Mouse (Mus musculus) liver, postnatal 0 days (tissue): ENCODE measurements at regions not wholly inside any gene's neighbourhood (a gene's known extent, or its start where the extent isn't known, plus 50 kb on each side); places are given as distances from the start of the nearest gene placed in this dataset.

Experiments
- ATAC-seq: fragments of 200-750 bp; cut with Nextera tagmentation; 2 replicates; pipeline ENCODE4 v1.8.0; 2017; ENCODE audit warnings: mild to moderate bottlenecking, moderate library complexity
- DNase-seq: peaks from one replicate; pipeline ENCODE4 v3.0.0-alpha.2; 2016
- H3K27ac ChIP-seq: fragments of 300-500 bp; sonication (generic); 2 replicates; pipeline ENCODE4 v1.5.1; 2014; ENCODE audit warnings: antibody characterized with exemption, moderate library complexity, mild to moderate bottlenecking, low read depth
- H3K27me3 ChIP-seq: fragments of 300-500 bp; sonication (generic); 2 replicates; pipeline ENCODE4 v1.6.1; 2014; ENCODE audit warnings: low read length, control low read depth, mixed read lengths; ENCODE audit not compliant: insufficient read depth
- H3K36me3 ChIP-seq: fragments of 300-500 bp; sonication (generic); replicated peaks from 2 replicates; pipeline ENCODE4 v1.6.1; 2014; ENCODE audit warnings: mild to moderate bottlenecking, control low read depth, low read length, moderate library complexity, mixed read lengths; ENCODE audit not compliant: insufficient read depth
- H3K4me1 ChIP-seq: fragments of 300-500 bp; sonication (generic); 2 replicates; pipeline ENCODE4 v1.6.1; 2014; ENCODE audit warnings: antibody characterized with exemption, mild to moderate bottlenecking, control low read depth; ENCODE audit not compliant: insufficient read depth
- H3K4me2 ChIP-seq: fragments of 300-500 bp; sonication (generic); 2 replicates; pipeline ENCODE4 v1.6.1; 2014; ENCODE audit warnings: low read depth, mild to moderate bottlenecking, low read length, moderate library complexity, mixed read lengths
- H3K4me3 ChIP-seq: fragments of 300-500 bp; sonication (generic); 2 replicates; pipeline ENCODE4 v1.5.1; 2014; ENCODE audit warnings: low read depth, low read length
- H3K9ac ChIP-seq: fragments of 300-500 bp; sonication (generic); replicated peaks from 2 replicates; pipeline ENCODE4 v1.6.1; 2014; ENCODE audit warnings: mild to moderate bottlenecking, moderate library complexity
- H3K9me3 ChIP-seq: fragments of 300-500 bp; sonication (generic); 2 replicates; pipeline ENCODE4 v1.6.1; 2016; ENCODE audit warnings: mild to moderate bottlenecking, control low read depth, low read length, mixed read lengths
- CTCF ChIP-seq: sonication (generic); IDR thresholded peaks from 2 replicates; pipeline ENCODE4 v1.5.1; 2016; ENCODE audit warnings: antibody characterized with exemption, low read depth
- EP300 ChIP-seq: IDR thresholded peaks from 2 replicates; pipeline ENCODE4 v1.6.1; 2016; ENCODE audit warnings: antibody characterized with exemption, low read depth, mild to moderate bottlenecking
- WGBS: fragments of 180-500 bp; shearing (Covaris S2); extraction: QIAGEN DNeasy Blood & Tissue Kit; methylation state at CpG from one replicate; pipeline ENCODE4 v1.1.7; 2014; ENCODE audit not compliant: insufficient replicate concordance; 5-methylcytosine and 5-hydroxymethylcytosine counted together

DNA sequence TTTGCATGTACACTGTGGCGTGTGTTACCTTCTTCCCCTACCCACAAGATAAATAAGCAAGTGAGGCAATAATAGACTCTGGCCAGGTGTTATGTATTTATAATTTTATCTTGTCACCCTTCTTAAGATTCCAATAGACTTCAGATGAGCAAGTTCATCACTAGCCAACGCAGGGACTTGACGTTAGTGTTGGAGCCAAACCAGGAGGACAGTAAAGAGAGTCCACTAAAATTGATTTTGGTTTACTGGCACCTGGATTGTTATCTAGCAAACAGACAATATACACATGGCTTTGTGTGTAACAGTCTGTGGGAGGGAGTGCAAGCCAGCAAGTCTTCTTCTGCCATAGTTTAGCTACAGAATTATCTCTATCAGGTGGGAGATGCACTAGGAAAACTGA, 236.0 kb downstream of the Ndfip2 start:
- no peak for TF ChIP-seq EP300
- TF ChIP-seq CTCF: no peak
- ATAC-seq (no peak), DNase-seq (no peak)
- no peaks in the 10 kb centered on the region for H3K9me3 ChIP-seq
- no peak overlapping the region for H3K4me2 ChIP-seq
- H3K27ac ChIP-seq: no peak overlapping the region
- H3K4me1 ChIP-seq: no peaks in the 10 kb centered on the region
- no peak overlapping the region for H3K9ac ChIP-seq
- no peaks in the 10 kb centered on the region for H3K36me3 ChIP-seq
- H3K27me3 ChIP-seq: no peaks in the 10 kb centered on the region
- WGBS: 70% methylated on average over 3 of the region's 3 CpGs
- H3K4me3 ChIP-seq: no peak overlapping the region

DNA sequence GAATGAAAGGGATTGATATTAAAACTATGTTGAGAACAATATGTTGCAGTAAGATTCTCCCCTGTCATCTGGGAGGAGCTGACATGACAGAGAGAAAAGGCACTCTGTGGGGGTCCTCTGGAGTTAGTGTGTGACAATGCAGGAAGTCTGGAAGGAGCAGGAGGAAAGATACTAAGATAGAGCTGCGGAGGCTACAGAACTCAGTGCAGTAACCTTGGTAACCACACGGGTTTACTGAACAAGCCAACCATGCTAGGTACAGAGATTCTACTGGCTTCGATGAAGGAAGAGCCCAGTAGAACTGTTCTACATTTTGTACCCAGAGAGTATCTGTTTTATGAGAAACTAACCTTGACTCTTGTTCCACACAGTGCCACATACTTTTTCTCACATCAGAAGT, 231.8 kb downstream of the Ndfip2 start:
- no peak overlapping the region for H3K9ac ChIP-seq
- H3K27me3 ChIP-seq: no peaks in the 10 kb centered on the region
- ATAC-seq (no peak), DNase-seq (no peak)
- H3K36me3 ChIP-seq: no peaks in the 10 kb centered on the region
- WGBS: 40% methylated on average over 3 of the region's 3 CpGs
- no peak overlapping the region for H3K4me3 ChIP-seq
- no peaks in the 10 kb centered on the region for H3K4me1 ChIP-seq
- H3K9me3 ChIP-seq: no peaks in the 10 kb centered on the region
- no peak for TF ChIP-seq EP300
- no peak for TF ChIP-seq CTCF
- no peak overlapping the region for H3K4me2 ChIP-seq
- H3K27ac ChIP-seq: no peak overlapping the region

DNA sequence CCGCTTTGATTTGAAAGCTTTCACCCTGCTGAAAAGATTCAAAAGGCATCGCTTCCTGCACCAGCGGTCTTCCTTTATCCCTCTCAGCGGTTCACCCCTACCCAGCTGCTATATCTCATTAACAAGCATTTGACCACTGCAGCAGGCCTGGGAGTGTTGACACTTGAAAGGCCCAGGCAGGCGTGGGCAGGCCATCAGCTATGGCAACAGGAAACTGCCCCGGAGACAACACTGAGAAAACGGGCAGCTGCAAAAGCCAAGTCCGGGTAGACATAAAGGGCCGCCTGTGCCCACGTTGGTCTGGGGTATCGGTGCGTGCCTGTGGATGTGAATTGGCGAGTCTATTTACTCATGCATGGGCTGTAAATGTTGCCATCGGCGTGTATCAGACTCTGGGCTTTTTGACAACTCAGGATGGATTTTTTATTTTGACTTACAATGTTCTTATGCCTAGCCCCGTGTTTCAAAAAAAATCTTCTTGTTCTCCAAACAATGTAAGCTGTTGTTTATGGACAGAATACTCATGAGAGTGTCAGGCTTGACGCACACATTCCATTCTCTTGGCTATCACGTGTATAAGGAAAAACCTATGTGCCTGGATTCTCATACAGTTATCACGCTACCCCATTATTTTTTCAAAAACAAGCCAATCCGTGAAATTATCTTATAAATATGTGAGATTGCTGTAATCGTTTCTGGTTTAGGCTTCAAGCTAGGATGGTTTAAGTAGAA, 225.1 kb downstream of the Ndfip2 start:
- H3K27ac ChIP-seq: peak overlapping the region; percentile 19; the same call in 1 of the 2 replicates
- peak; percentile 54 for ATAC-seq
- H3K9ac ChIP-seq: peak overlapping the region; percentile 42; the same call in 1 of the 2 replicates

DNA sequence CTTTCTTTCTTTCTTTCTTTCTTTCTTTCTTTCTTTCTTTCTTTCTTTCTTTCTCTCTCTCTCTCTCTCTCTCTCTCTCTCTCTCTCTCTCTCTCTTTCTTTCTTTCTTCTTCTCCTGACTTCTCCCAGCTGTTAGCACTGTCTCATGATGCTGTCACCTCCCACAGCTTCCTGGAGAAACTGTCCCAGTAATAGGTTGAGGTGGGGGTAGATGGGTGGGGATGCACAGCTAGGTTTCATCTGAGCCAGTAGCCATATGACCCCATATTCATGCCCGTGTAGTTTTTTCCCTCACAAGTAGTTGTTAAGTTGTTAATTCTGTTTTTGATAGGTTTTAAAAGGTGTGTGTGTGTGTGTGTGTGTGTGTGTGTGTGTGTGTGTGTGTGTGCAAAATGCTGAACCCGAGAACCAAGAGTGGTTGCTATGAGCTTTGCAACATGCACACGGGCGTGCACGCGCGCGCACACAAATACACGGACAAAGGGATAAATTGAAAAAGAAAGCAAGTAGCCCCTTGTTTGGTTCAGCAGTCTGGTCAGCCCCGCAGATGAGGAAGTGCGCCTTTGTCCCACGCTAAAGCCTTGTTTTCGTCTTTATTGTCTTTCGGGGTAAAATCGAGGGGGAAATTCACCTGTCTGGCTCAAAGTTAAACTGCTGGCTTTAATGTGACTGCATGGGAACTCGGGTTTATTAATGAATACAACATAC, 224.4 kb downstream of the Ndfip2 start:
- TF ChIP-seq CTCF (no peak), EP300 (no peak)
- ATAC-seq (no peak), DNase-seq (no peak)
- H3K9ac ChIP-seq: peak overlapping the region; percentile 42; the same call in 1 of the 2 replicates
- peak overlapping the region; percentile 70 for H3K4me2 ChIP-seq
- peak overlapping the region; percentile 19; the same call in 1 of the 2 replicates for H3K27ac ChIP-seq
- H3K27me3 ChIP-seq: no peaks in the 10 kb centered on the region
- no peaks in the 10 kb centered on the region for H3K9me3 ChIP-seq
- WGBS: 6% methylated on average over 16 of the region's 16 CpGs
- H3K4me3 ChIP-seq: peak overlapping the region; percentile 41
- H3K36me3 ChIP-seq: no peaks in the 10 kb centered on the region
- H3K4me1 ChIP-seq: no peaks in the 10 kb centered on the region

More for the DNA sequence above, 225.1 kb downstream of the Ndfip2 start:
- Histone ChIP-seq H3K4me3 (peak overlapping the region; percentile 41), H3K4me2 (peak overlapping the region; percentile 70), H3K9me3 (no peaks in the 10 kb centered on the region), H3K27me3 (no peaks in the 10 kb centered on the region), H3K36me3 (no peaks in the 10 kb centered on the region), H3K4me1 (no peaks in the 10 kb centered on the region)
- TF ChIP-seq CTCF: no peak
- no peak for TF ChIP-seq EP300
- peak; percentile 49 for DNase-seq
- whole genome bisulfite sequencing: 20% methylated on average over 21 of the region's 21 CpGs

DNA sequence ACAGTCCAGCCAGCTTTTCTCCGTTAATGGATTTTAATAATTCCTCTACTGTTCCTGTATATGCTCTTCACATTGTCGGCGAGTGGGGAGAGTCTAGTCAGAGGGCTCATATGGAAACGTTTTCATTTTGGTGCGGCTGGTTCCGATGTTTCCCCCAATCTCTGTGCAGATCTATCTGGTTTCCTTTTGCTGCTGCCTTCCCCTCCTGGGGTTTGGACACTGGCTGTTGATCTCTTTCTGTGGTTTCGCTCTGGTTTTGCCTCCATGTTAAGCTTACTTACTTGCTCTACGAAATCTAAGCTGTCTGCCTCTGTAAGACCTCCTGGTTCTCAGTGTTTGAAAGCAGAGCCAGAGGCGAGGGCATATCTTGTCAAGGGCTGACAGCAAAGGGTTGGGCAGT, 221.7 kb downstream of the Ndfip2 start:
- DNase-seq (no peak), ATAC-seq (no peak)
- H3K36me3 ChIP-seq: no peaks in the 10 kb centered on the region
- no peaks in the 10 kb centered on the region for H3K9me3 ChIP-seq
- 30% methylated on average over 9 of the region's 9 CpGs for WGBS
- no peak overlapping the region for H3K4me2 ChIP-seq
- H3K9ac ChIP-seq: no peak overlapping the region
- TF ChIP-seq CTCF (no peak), EP300 (no peak)
- no peak overlapping the region for H3K27ac ChIP-seq
- no peaks in the 10 kb centered on the region for H3K4me1 ChIP-seq
- H3K4me3 ChIP-seq: no peak overlapping the region
- no peaks in the 10 kb centered on the region for H3K27me3 ChIP-seq

DNA sequence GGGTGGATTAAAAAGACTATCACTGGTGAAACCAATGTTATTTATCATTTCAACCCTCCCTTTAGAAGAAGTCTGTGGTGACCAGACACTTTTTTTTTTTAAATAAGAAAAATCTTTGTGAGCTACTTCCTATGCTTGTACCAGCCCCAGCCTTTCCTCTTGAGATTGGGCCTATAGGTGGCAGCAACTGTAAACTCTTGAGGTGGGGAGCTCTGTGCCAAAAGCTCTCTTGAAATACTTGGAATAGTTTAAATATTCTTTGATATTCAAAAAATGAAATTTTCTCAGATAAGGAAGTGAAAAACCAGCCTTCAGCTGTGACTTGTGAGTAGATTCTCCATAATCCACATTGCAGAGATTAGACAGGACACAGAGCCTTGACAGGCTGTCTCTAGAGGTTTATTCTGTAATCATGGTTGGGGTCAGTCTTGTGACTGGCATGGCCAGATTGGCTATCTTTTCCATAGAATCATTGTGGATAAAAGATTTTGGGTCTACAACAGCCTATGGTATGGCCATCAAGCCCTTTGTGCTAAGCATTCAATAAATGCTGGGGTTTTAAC, 216.7 kb downstream of the Ndfip2 start:
- no peak overlapping the region for H3K4me3 ChIP-seq
- no peaks in the 10 kb centered on the region for H3K27me3 ChIP-seq
- TF ChIP-seq EP300: no peak
- TF ChIP-seq CTCF: peak; percentile 51
- H3K4me1 ChIP-seq: no peaks in the 10 kb centered on the region
- H3K36me3 ChIP-seq: no peaks in the 10 kb centered on the region
- H3K4me2 ChIP-seq: no peak overlapping the region
- no peaks in the 10 kb centered on the region for H3K9me3 ChIP-seq
- no peak overlapping the region for H3K9ac ChIP-seq
- H3K27ac ChIP-seq: no peak overlapping the region
- no peak for DNase-seq
- ATAC-seq: no peak
